Mouse (Mus musculus) C2C12 (cell line): ENCODE results near the gene Gigyf1.

ENCODE experiments used
- CEBPB ChIP-seq: IDR thresholded peaks from one replicate; pipeline ENCODE4 v1.6.1; 2011; ENCODE audit warnings: low read depth, mild to moderate bottlenecking, control low read depth, moderate library complexity
- CTCF ChIP-seq: IDR thresholded peaks from one replicate; pipeline ENCODE4 v1.5.1; 2011; ENCODE audit not compliant: control insufficient read depth, insufficient read depth, insufficient read length
- MYOD1 ChIP-seq: IDR thresholded peaks from one replicate; pipeline ENCODE4 v1.6.1; 2011; ENCODE audit warnings: low read depth; ENCODE audit not compliant: control insufficient read depth, insufficient read length
- MYOG ChIP-seq: IDR thresholded peaks from one replicate; pipeline ENCODE4 v1.6.1; 2011; ENCODE audit not compliant: control insufficient read depth, insufficient read length; ENCODE audit errors: extremely low read depth
- USF1 ChIP-seq: IDR thresholded peaks from one replicate; pipeline ENCODE4 v1.6.1; 2011; ENCODE audit warnings: low read depth, mild to moderate bottlenecking, control low read depth, moderate library complexity

GRCm38 (mm10) chr5:137472252-137472904 is 46.0 kb upstream of the Gigyf1 start:
- TF ChIP-seq CTCF (no peak), MYOD1 (no peak), USF1 (no peak), MYOG (no peak), CEBPB (no peak)
